Mouse (Mus musculus): ENCODE results near the gene Gm6401. TPM values are rescaled to one million over a fixed set of nuclear protein-coding genes. Genes with fewer than 3 reads are reported as not detected.

Gm6401 gene
- total and polyA plus RNA-seq, 3 experiments: not detected

Other genes with a start within 250 kb of the Gm6401 start
- gene Gm7929, start 217.3 kb downstream of the Gm6401 start, total RNA-seq (2012; rRNA removed): not detected in 2 replicates
- gene Gm7929, start 217.3 kb downstream of the Gm6401 start, total RNA-seq (2014; rRNA removed): not detected in 2 replicates
- not detected in 2 replicates for gene Gm7929, start 217.3 kb downstream of the Gm6401 start, polyA plus RNA-seq (2012; ENCODE audit: insufficient read length, low read depth)
- gene Gm47189, start 195.5 kb downstream of the Gm6401 start, total RNA-seq (2012; rRNA removed): not detected in 2 replicates
- not detected in 2 replicates for gene Gm47189, start 195.5 kb downstream of the Gm6401 start, total RNA-seq (2014; rRNA removed)
- not detected in 2 replicates for gene Gm47189, start 195.5 kb downstream of the Gm6401 start, polyA plus RNA-seq (2012; ENCODE audit: insufficient read length, low read depth)
- not detected in 2 replicates for gene Gm7980, start 60.6 kb downstream of the Gm6401 start, total RNA-seq (2012; rRNA removed)
- gene Gm7980, start 60.6 kb downstream of the Gm6401 start, total RNA-seq (2014; rRNA removed): not detected in 2 replicates
- not detected in 2 replicates for gene Gm7980, start 60.6 kb downstream of the Gm6401 start, polyA plus RNA-seq (2012; ENCODE audit: insufficient read length, low read depth)
- not detected in 2 replicates for gene 1700049E17Rik1, start 43.0 kb downstream of the Gm6401 start, total RNA-seq (2012; rRNA removed)
- not detected in 2 replicates for gene 1700049E17Rik1, start 43.0 kb downstream of the Gm6401 start, total RNA-seq (2014; rRNA removed)
- not detected in 2 replicates for gene 1700049E17Rik1, start 43.0 kb downstream of the Gm6401 start, polyA plus RNA-seq (2012; ENCODE audit: insufficient read length, low read depth)
- gene 1700024B05Rik, start 23.9 kb downstream of the Gm6401 start, total RNA-seq (2012; rRNA removed): not detected in 2 replicates
- gene 1700024B05Rik, start 23.9 kb downstream of the Gm6401 start, total RNA-seq (2014; rRNA removed): not detected in 2 replicates
- gene 1700024B05Rik, start 23.9 kb downstream of the Gm6401 start, polyA plus RNA-seq (2012; ENCODE audit: insufficient read length, low read depth): 0.16 TPM in 1 of 2 replicates, not detected in the other
- not detected in 2 replicates for gene Gm3543, start 15.4 kb upstream of the Gm6401 start, total RNA-seq (2012; rRNA removed)
- gene Gm3543, start 15.4 kb upstream of the Gm6401 start, total RNA-seq (2014; rRNA removed): not detected in 2 replicates
- not detected in 2 replicates for gene Gm3543, start 15.4 kb upstream of the Gm6401 start, polyA plus RNA-seq (2012; ENCODE audit: insufficient read length, low read depth)
- gene Gm7951, start 149.4 kb upstream of the Gm6401 start, total RNA-seq (2012; rRNA removed): not detected in 2 replicates
- not detected in 2 replicates for gene Gm7951, start 149.4 kb upstream of the Gm6401 start, total RNA-seq (2014; rRNA removed)
- gene Gm7951, start 149.4 kb upstream of the Gm6401 start, polyA plus RNA-seq (2012; ENCODE audit: insufficient read length, low read depth): not detected in 2 replicates
- not detected in 2 replicates for gene Gm17027, start 194.7 kb upstream of the Gm6401 start, total RNA-seq (2012; rRNA removed)
- gene Gm17027, start 194.7 kb upstream of the Gm6401 start, total RNA-seq (2014; rRNA removed): not detected in 2 replicates
- gene Gm17027, start 194.7 kb upstream of the Gm6401 start, polyA plus RNA-seq (2012; ENCODE audit: insufficient read length, low read depth): not detected in 2 replicates
- not detected in 2 replicates for gene Gm3573, start 222.9 kb upstream of the Gm6401 start, total RNA-seq (2012; rRNA removed)
- gene Gm3573, start 222.9 kb upstream of the Gm6401 start, total RNA-seq (2014; rRNA removed): not detected in 2 replicates
- not detected in 2 replicates for gene Gm3573, start 222.9 kb upstream of the Gm6401 start, polyA plus RNA-seq (2012; ENCODE audit: insufficient read length, low read depth)